Mouse (Mus musculus) central nervous system, embryonic 11.5 days (tissue): Measurements from ENCODE around the gene Arid5b. TPM values are rescaled to one million over a fixed set of nuclear protein-coding genes. Genes with fewer than 3 reads are reported as not detected.

Experiments
- polyA plus RNA-seq: library from polyadenylated mRNA; depleted of rRNA; stranded (reverse); fragments of >200 nt; gene quantifications from 2 replicates; pipeline ENCODE4 v1.2.3, GENCODE M21; 2012; rRNA removed

Gene Arid5b
- polyA plus RNA-seq = 5.1 and 9.9 TPM in 2 replicates

DNA sequence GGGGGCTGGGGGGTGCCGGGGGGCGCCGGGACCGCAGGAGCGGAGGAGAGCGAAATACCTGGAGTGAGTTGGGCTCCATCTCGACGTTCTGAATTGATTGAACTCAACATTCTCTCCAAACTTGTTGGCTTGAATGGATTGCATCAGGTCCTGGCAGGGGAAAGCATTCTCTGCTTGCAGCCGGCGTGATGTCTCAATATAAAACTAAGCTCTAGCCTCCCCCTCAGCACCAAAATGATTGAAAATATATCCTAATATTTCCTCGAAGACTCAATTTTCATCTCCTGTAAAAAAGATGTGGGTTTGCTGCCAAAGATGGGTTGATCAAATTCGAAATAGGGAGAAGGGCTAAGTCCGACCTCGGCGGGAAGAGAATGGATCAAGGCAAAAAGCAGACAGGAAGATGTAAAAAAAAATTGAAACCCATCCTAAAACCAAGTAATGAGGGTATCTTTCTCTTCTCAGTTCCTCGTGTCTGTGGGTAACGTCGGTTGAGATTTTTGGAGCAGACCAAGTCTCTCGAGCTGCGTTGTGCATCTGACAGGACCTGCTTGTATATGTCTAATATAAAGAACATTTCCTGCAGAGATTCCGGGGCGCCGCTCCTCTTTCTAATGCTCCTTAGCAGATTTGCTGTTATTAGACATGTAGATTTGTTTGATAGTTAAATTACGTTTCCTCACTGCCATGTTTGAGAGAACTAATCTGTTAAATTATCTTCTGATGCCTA lies at the start of gene Arid5b:
TSS of gene Arid5b (minus strand) at position 109 of the 730 bp plus-strand sequence.

